Mouse (Mus musculus): Measurements from ENCODE around the gene Unc50.

The Unc50 gene

DNA sequence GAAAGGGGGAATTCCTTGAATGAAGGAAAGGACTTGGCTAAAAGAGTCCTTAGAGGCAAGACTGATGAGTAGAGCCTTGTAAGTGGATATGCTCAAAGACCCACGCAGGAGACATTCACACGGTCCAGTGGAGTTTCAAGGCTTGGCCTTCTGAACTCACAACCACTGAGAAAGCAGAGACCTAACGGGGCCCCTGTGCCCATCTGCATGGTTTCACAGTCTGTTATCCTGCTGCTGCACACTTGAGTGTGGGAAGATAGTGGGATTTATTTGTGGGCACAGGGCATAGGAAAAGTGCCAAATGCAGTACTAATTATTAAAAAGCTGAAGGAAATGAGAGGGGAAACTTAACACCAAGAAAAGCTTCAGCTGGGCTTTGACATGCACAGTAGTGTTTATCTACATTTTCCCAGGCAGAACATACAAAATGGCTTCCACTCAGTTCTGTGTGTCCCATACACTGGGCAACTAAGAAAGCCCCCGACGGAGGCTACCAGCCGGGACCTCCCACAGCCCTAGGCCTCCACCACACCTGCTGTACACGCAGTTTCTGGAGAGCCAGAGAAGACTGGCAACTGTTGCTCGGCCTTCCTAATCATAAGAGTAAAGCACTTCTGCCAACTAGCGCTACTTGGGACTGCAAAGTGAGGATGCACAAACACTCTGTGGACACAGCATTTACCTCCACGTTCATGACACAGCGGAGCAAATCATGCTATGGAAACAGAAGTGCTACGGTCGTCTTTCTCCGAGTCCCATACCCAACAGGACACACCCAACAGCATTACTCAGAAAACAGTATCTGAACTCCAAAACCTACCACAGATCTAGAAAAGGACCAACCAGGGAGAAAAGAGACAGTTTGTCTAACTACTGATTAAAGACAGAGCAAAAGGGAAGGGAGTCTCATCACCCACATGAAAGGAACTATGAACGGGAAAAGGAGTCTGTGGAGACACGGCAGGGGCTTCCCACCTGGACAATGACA lies 13.2 kb downstream of the Unc50 start:
- in situ Hi-C loops (cut with MboI; ENCODE audit: unreplicated experiment in 2 of 2), result loop anchor here (5.0 to 25.0 kb wide), 4 partner anchors 171 to 681 kb away; partner anchors contain the start of genes Eif5b (in 1 of the 2), Txndc9 (in 1 of the 2) and Zap70 (in 1 of the 2)

- in situ Hi-C loops (cut with MboI; ENCODE audit: unreplicated experiment in 2 of 2), result loop anchor here (5.0 to 25.0 kb wide), 5 partner anchors 176 to 686 kb away; partner anchors contain the start of genes Eif5b (in 1 of the 2), Txndc9 (in 1 of the 2) and Zap70 (in 1 of the 2)
Measured at GRCm38 (mm10) chr1:37448361-37449095, 18.6 kb downstream of the Unc50 start.

GRCm38 (mm10) chr1:37451270-37451669 lies 21.3 kb downstream of the Unc50 start:
- in situ Hi-C loops (cut with MboI; ENCODE audit: unreplicated experiment in 2 of 2), result loop anchor here in 1 of 2 experiments (25.0 kb wide), 1 partner anchor 411 kb away; the partner anchor contains the start of genes Lipt1 and Tsga10

- in situ Hi-C loops (cut with MboI; ENCODE audit: unreplicated experiment in 2 of 2), result loop anchor here in 1 of 2 experiments (25.0 kb wide), 1 partner anchor 405 kb away; the partner anchor contains the start of genes Lipt1 and Tsga10
Measured at GRCm38 (mm10) chr1:37457546-37457945, 27.6 kb downstream of the Unc50 start.

DNA sequence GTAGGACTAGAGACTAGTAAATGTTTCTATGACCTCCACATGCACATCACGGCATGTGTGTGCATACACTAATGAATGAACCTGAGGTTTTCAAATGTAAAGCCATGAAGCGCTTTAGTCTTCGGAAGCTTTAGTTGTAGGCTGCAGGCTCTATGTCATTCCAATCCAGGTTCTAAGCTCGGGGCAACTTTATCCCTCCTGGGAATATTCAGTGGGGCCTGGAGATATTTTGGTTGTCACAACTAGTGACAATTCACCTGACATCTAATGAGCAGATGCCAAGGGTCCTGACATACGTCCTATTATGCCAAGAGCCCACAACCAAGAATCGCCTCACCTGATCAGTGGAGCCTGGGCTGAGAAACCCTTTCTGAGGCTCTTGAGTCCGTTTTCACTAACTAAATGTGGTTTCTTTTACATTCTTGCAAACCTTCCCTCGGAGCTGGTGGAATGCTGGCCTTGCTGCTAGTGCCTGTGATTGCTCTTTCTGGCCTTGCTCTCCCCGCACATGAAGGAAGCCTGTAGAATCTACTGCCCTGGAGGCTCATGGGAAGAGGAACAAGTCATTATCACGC lies 35.0 kb downstream of the Unc50 start:
- in situ Hi-C loops (cut with MboI; ENCODE audit: unreplicated experiment in 2 of 2), result loop anchor here in 1 of 2 experiments (25.0 kb wide), 1 partner anchor 397 kb away; the partner anchor contains the start of genes Lipt1 and Tsga10

- in situ Hi-C loops (cut with MboI; ENCODE audit: unreplicated experiment in 2 of 2), result loop anchor here in 1 of 2 experiments (25.0 kb wide), 1 partner anchor 396 kb away; the partner anchor contains the start of genes Lipt1 and Tsga10
Measured at GRCm38 (mm10) chr1:37466322-37466995, 36.5 kb downstream of the Unc50 start.

DNA sequence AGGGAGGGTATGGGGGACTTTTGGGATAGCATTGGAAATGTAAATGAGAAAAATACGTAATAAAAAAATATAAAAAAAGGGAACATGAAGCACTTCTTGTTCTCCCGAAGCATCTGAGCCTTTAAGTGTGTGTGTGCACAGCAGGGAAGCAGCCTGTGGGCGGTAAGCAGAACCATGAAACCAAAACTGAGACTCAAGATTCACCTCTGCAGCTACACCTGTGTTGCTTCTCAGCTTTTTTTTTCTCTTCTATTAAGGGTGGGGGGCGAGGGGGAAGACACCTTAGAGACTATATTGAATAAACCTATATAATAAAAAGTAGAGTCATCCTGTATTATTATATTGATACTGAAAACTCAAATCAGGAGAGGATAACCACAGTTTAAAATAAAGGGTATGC lies 37.9 kb downstream of the Unc50 start:
- in situ Hi-C loops (cut with MboI; ENCODE audit: unreplicated experiment in 2 of 2), result loop anchor here in 1 of 2 experiments (25.0 kb wide), 1 partner anchor 394 kb away; the partner anchor contains the start of genes Lipt1 and Tsga10

- in situ Hi-C loops (cut with MboI; ENCODE audit: unreplicated experiment in 2 of 2), result loop anchor here in 1 of 2 experiments (25.0 kb wide), 1 partner anchor 393 kb away; the partner anchor contains the start of genes Lipt1 and Tsga10
Measured at GRCm38 (mm10) chr1:37469007-37469406, 39.1 kb downstream of the Unc50 start.

GRCm38 (mm10) chr1:37471179-37472148 lies 41.5 kb downstream of the Unc50 start:
- in situ Hi-C loops (cut with MboI; ENCODE audit: unreplicated experiment in 2 of 2), result loop anchor here (5.0 to 25.0 kb wide), 4 partner anchors 71 to 677 kb away; partner anchors contain the start of genes Mgat4a (in 2 of the 2), Lipt1 (in 1 of the 2) and Tsga10 (in 1 of the 2)

DNA sequence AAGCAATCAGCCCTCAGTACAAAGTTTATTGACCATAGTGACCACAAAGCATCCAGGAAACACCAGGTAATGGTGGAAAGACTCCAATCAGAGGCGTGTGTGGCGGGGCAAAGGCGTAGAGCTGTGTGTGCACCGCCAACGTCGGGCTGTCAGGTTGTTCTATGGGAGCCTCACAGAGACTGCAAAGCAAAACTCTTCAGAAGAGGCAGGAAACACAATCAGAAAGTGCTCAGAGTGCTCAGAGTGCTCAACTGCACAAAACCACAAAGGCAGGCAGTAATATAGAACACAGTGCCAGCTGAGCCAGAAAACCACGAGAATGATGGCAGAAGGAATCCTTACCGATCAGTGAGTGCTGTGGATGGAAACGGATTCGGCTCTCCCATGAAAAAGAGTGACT lies 43.3 kb downstream of the Unc50 start:
- in situ Hi-C loops (cut with MboI; ENCODE audit: unreplicated experiment in 2 of 2), result loop anchor here (5.0 to 25.0 kb wide), 4 partner anchors 69 to 678 kb away; partner anchors contain the start of genes Mgat4a (in 2 of the 2), Lipt1 (in 1 of the 2) and Tsga10 (in 1 of the 2)

- in situ Hi-C loops (cut with MboI; ENCODE audit: unreplicated experiment in 2 of 2), result loop anchor here (5.0 to 25.0 kb wide), 4 partner anchors 68 to 679 kb away; partner anchors contain the start of genes Mgat4a (in 2 of the 2), Lipt1 (in 1 of the 2) and Tsga10 (in 1 of the 2)
Measured at GRCm38 (mm10) chr1:37474046-37474445, 44.1 kb downstream of the Unc50 start.

DNA sequence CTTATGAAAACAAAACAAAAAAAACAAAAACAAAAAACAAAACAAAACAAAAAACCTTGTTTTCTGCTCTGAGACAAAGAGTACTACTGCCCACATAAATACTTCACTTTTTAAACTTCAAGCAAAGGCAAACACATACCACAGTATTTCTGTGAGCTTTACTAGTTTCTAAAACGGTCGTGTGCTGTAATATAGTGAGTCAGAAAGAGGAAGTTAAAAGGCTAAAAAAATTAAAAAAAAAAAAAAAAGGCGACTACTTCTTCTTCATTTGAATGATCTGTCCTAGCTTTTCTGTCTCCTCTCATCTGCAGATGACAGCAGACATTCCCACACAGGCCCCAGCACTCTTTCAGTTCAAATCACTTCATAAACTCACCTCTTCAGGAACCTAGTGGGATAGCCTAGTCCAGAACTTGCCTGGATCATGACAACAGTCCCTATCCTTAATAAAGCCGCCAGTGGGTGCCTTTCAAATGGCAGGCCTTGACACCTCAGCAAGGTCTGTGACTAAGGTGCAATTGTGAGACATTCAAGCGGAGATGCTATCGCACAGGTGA lies 44.8 kb downstream of the Unc50 start:
- in situ Hi-C loops (cut with MboI; ENCODE audit: unreplicated experiment in 2 of 2), result loop anchor here (5.0 to 25.0 kb wide), 4 partner anchors 68 to 680 kb away; partner anchors contain the start of genes Mgat4a (in 2 of the 2), Lipt1 (in 1 of the 2) and Tsga10 (in 1 of the 2)

DNA sequence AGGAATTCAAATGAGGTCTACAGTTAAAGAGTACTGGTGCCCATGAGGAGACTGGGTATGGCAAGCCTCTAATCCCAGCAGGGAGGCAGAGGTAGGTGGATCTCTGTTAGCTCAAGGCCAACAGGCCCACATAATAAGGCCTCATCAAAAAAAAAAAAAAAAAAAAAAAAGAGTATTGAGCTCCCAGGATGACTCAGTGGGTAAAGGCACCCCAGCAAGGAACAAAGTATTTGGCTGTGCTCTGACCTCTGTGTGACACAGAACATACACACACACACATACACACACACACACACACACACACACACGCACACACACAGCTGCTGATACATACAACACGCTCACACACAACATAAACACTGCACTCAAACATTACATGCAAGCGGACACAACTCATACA lies 45.4 kb downstream of the Unc50 start:
- in situ Hi-C loops (cut with MboI; ENCODE audit: unreplicated experiment in 2 of 2), result loop anchor here in 1 of 2 experiments (10.0 kb wide), 1 partner anchor 681 kb away; no protein-coding TSS in a partner anchor

- in situ Hi-C loops (cut with MboI; ENCODE audit: unreplicated experiment in 2 of 2), result loop anchor here in 1 of 2 experiments (10.0 kb wide), 1 partner anchor 682 kb away; no protein-coding TSS in a partner anchor
Measured at GRCm38 (mm10) chr1:37477250-37477649, 47.3 kb downstream of the Unc50 start.

DNA sequence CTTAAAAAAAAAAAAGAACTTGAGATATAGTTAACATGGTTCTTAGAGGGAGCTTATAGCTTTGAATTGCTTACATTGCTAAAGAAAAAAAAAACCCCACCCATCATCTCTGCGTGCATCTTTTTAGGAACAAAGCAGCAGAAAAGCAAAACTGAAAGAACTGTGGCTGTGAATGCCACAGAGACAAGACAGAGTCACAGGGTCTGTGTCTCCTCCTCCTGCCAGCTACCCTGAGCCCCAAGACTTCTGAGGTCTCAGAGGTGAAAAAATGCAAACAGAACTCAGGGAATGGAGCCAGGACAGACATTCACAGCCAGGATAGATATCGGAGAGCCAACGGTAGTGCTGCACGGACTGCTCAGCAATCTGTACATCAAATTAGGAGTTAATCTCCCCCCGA lies 48.0 kb downstream of the Unc50 start:
- in situ Hi-C loops (cut with MboI; ENCODE audit: unreplicated experiment in 2 of 2), result loop anchor here in 1 of 2 experiments (10.0 kb wide), 1 partner anchor 683 kb away; no protein-coding TSS in a partner anchor

GRCm38 (mm10) chr1:37478416-37478815 lies 48.5 kb downstream of the Unc50 start:
- in situ Hi-C loops (cut with MboI; ENCODE audit: unreplicated experiment in 2 of 2), result loop anchor here in 1 of 2 experiments (10.0 kb wide), 1 partner anchor 684 kb away; no protein-coding TSS in a partner anchor

GRCm38 (mm10) chr1:37479074-37479473 lies 49.1 kb downstream of the Unc50 start:
- in situ Hi-C loops (cut with MboI; ENCODE audit: unreplicated experiment in 2 of 2), result loop anchor here in 1 of 2 experiments (10.0 kb wide), 1 partner anchor 684 kb away; no protein-coding TSS in a partner anchor
